Mouse (Mus musculus) CH12.LX (cell line): Measurements from ENCODE around the gene Mbd6. TPM values are rescaled to one million over a fixed set of nuclear protein-coding genes. Genes with fewer than 3 reads are reported as not detected.

Experiments used
- DNase-seq: peaks from one replicate; pipeline ENCODE4 v3.0.0-alpha.2; 2013; ENCODE audit errors: extremely low read depth
- H3K27ac ChIP-seq: 2 replicates; pipeline ENCODE4 v1.5.1; 2012; ENCODE audit warnings: low read depth, mild to moderate bottlenecking, control low read depth, moderate library complexity; ENCODE audit not compliant: insufficient read depth
- H3K27me3 ChIP-seq: replicated peaks from 2 replicates; pipeline ENCODE3; 2012; ENCODE audit warnings: inconsistent platforms
- H3K36me3 ChIP-seq, 2 experiments: replicated peaks in 1 of 2; 2 replicates each; pipeline versions ENCODE3 to v1.6.1; 2012; ENCODE audit warnings: inconsistent platforms in 1 of 2, low read length in 1 of 2, mild to moderate bottlenecking in 1 of 2, mixed read lengths in 1 of 2, moderate library complexity in 1 of 2; ENCODE audit not compliant: control insufficient read depth in 1 of 2, insufficient read depth in 1 of 2
- H3K4me1 ChIP-seq, 2 experiments: 2 replicates each; pipeline ENCODE4 v1.6.1; 2012; ENCODE audit warnings: inconsistent platforms in 1 of 2, moderate library complexity in 1 of 2; ENCODE audit not compliant: insufficient read depth in 2 of 2, control insufficient read depth in 1 of 2
- H3K4me2 ChIP-seq: 2 replicates; pipeline ENCODE4 v1.6.1; 2012; ENCODE audit warnings: low read depth, mild to moderate bottlenecking, control low read depth; ENCODE audit not compliant: poor library complexity, insufficient read depth, severe bottlenecking
- H3K4me3 ChIP-seq, 3 experiments: fragments of 150-350 bp in 1 of 3; sonication (generic) in 1 of 3; replicated peaks in 1 of 3; 2 replicates each; pipeline versions ENCODE3 to v1.5.1; 2011 to 2012; ENCODE audit warnings: low read depth in 2 of 3, low read length in 2 of 3, mild to moderate bottlenecking in 2 of 3, moderate library complexity in 2 of 3, control low read depth in 1 of 3, improper control_type of control experiment in 1 of 3, inconsistent platforms in 1 of 3, mixed read lengths in 1 of 3; ENCODE audit not compliant: poor library complexity in 1 of 3
- H3K79me2 ChIP-seq: replicated peaks from 2 replicates; pipeline ENCODE4 v1.6.1; 2012; ENCODE audit warnings: mild to moderate bottlenecking, moderate library complexity; ENCODE audit not compliant: control insufficient read depth, poor library complexity, insufficient read depth, severe bottlenecking; ENCODE audit errors: extremely low read depth
- H3K9ac ChIP-seq: 2 replicates; pipeline ENCODE4 v1.6.1; 2012; ENCODE audit warnings: low read depth, mild to moderate bottlenecking, control low read depth, moderate library complexity; ENCODE audit not compliant: insufficient read depth
- H3K9me3 ChIP-seq: replicated peaks from 2 replicates; pipeline ENCODE3; 2012; ENCODE audit warnings: low read length, inconsistent platforms, mixed read lengths
- BHLHE40 ChIP-seq: IDR thresholded peaks from 2 replicates; pipeline ENCODE4 v1.6.1; 2011; ENCODE audit warnings: mild to moderate bottlenecking, low read depth, low read length, improper control_type of control experiment
- CHD1 ChIP-seq: IDR thresholded peaks from 2 replicates; pipeline ENCODE4 v1.6.1; 2012; ENCODE audit warnings: low read depth, low read length, improper control_type of control experiment, inconsistent platforms
- CTCF ChIP-seq, 2 experiments: IDR thresholded peaks in 1 of 2; conservative IDR thresholded peaks in 1 of 2; 2 replicates each; pipeline ENCODE4 v1.5.1; 2011 to 2012; ENCODE audit warnings: low read depth in 2 of 2, low read length in 2 of 2, improper control_type of control experiment in 1 of 2, inconsistent platforms in 1 of 2, mild to moderate bottlenecking in 1 of 2, moderate library complexity in 1 of 2
- EP300 ChIP-seq: IDR thresholded peaks from 2 replicates; pipeline ENCODE4 v1.6.1; 2011; ENCODE audit warnings: low read length, improper control_type of control experiment
- ETS1 ChIP-seq: conservative IDR thresholded peaks from 2 replicates; pipeline ENCODE4 v1.6.1; 2012; ENCODE audit warnings: low read depth, mild to moderate bottlenecking, inconsistent platforms, low read length, improper control_type of control experiment, moderate library complexity
- GABPA ChIP-seq: IDR thresholded peaks from 2 replicates; pipeline ENCODE4 v1.6.1; 2012; ENCODE audit warnings: low read depth, low read length, improper control_type of control experiment, inconsistent platforms; ENCODE audit not compliant: insufficient replicate concordance
- HCFC1 ChIP-seq: IDR thresholded peaks from 2 replicates; pipeline ENCODE4 v1.6.1; 2012; ENCODE audit warnings: low read depth, mild to moderate bottlenecking, inconsistent platforms, low read length, improper control_type of control experiment
- JUND ChIP-seq: conservative IDR thresholded peaks from 2 replicates; pipeline ENCODE4 v1.6.1; 2011; ENCODE audit warnings: low read depth, low read length, improper control_type of control experiment
- KAT2A ChIP-seq: IDR thresholded peaks from 2 replicates; pipeline ENCODE4 v1.6.1; 2012; ENCODE audit warnings: low read length, improper control_type of control experiment, inconsistent platforms; ENCODE audit not compliant: insufficient replicate concordance
- MAFK ChIP-seq: IDR thresholded peaks from 2 replicates; pipeline ENCODE4 v1.6.1; 2011; ENCODE audit warnings: low read length, improper control_type of control experiment; ENCODE audit not compliant: insufficient replicate concordance
- MEF2A ChIP-seq: IDR thresholded peaks from 2 replicates; pipeline ENCODE4 v1.6.1; 2014; ENCODE audit warnings: low read depth, mild to moderate bottlenecking, inconsistent platforms, low read length, improper control_type of control experiment, borderline replicate concordance
- MXI1 ChIP-seq: IDR thresholded peaks from 2 replicates; pipeline ENCODE4 v1.6.1; 2011; ENCODE audit warnings: mild to moderate bottlenecking, low read depth, low read length, improper control_type of control experiment
- NELFE ChIP-seq: IDR thresholded peaks from 2 replicates; pipeline ENCODE4 v1.6.1; 2011; ENCODE audit warnings: low read depth, low read length, improper control_type of control experiment
- NRF1 ChIP-seq: IDR thresholded peaks from 2 replicates; pipeline ENCODE4 v1.6.1; 2014; ENCODE audit warnings: low read depth, mild to moderate bottlenecking, inconsistent platforms, low read length, improper control_type of control experiment, moderate library complexity
- PAX5 ChIP-seq: IDR thresholded peaks from 2 replicates; pipeline ENCODE4 v1.6.1; 2012; ENCODE audit warnings: low read length, inconsistent platforms, mixed read lengths
- RAD21 ChIP-seq: IDR thresholded peaks from 2 replicates; pipeline ENCODE4 v1.6.1; 2011; ENCODE audit warnings: low read depth, mild to moderate bottlenecking, low read length, improper control_type of control experiment, moderate library complexity
- RCOR1 ChIP-seq: conservative IDR thresholded peaks from 2 replicates; pipeline ENCODE4 v1.6.1; 2012; ENCODE audit warnings: low read depth, mild to moderate bottlenecking, inconsistent platforms, low read length, improper control_type of control experiment
- SIN3A ChIP-seq: IDR thresholded peaks from 2 replicates; pipeline ENCODE4 v1.6.1; 2012; ENCODE audit warnings: low read length, improper control_type of control experiment, inconsistent platforms
- TCF12 ChIP-seq: IDR thresholded peaks from 2 replicates; pipeline ENCODE4 v1.6.1; 2014; ENCODE audit warnings: low read depth, mild to moderate bottlenecking, inconsistent platforms, low read length, improper control_type of control experiment
- ZNF384 ChIP-seq: IDR thresholded peaks from 2 replicates; pipeline ENCODE4 v1.6.1; 2012; ENCODE audit warnings: low read depth, low read length, improper control_type of control experiment, inconsistent platforms
- dilution Hi-C: fragments of 300-500 bp; cut with MboI; formaldehyde crosslinking; loops from 2 replicates; pipeline ENCODE4 v1.14.3; 2020; ENCODE audit warnings: low sequenced_read_pairs; ENCODE audit not compliant: extremely low pct_unique_long_range_greater_than_20kb, extremely low pct_ligation_motif_present
- in situ Hi-C: fragments of 300-500 bp; cut with MboI; formaldehyde crosslinking; loops from 3 replicates; pipeline ENCODE4 v1.14.3; 2019; ENCODE audit warnings: low sequenced_read_pairs, low pct_ligation_motif_present, low pct_unique_long_range_greater_than_20kb, mixed read lengths
- polyA plus RNA-seq: library from polyadenylated mRNA; unstranded; fragments of >175 nt; gene quantifications from 2 replicates; pipeline ENCODE4 v1.2.1, GENCODE M21; 2012; ENCODE audit warnings: low read depth; ENCODE audit not compliant: insufficient read length
- total RNA-seq, 2 experiments: library from RNA; depleted of rRNA; stranded (reverse); fragments of 300-350 nt in 1 of 2; fragments of >200 nt in 1 of 2; gene quantifications; 2 replicates each; pipeline ENCODE4 v1.2.3; 2012 to 2014

Mbd6 gene
- total and polyA plus RNA-seq, 3 experiments, result 0.74 to 16.5 (median 2.7) TPM

- no peak for TF ChIP-seq GABPA
- no peak for TF ChIP-seq BHLHE40
- no peak for TF ChIP-seq SIN3A
- TF ChIP-seq PAX5, result no peak
- TF ChIP-seq EP300, result no peak
- TF ChIP-seq MXI1, result no peak
- TF ChIP-seq CTCF (conservative IDR thresholded peaks at IDR 0.05 in 1 of 2, IDR thresholded peaks at IDR 0.05 in 1 of 2; ENCODE audit: low read depth in 2 of 2, low read length in 2 of 2), result no peak
- no peak overlapping the region for H3K9ac ChIP-seq
- no peak overlapping the region for H3K27ac ChIP-seq
- dilution Hi-C loops (no loop called here), in situ Hi-C loops (no loop called here)
- peaks cover 89 to 98% of the 10 kb centered on the region in 2 experiments for H3K36me3 ChIP-seq
- H3K4me1 ChIP-seq, result no peaks in the 10 kb centered on the region
- H3K4me2 ChIP-seq, result no peak overlapping the region
- DNase-seq, result no peak
- H3K9me3 ChIP-seq, result no peaks in the 10 kb centered on the region
- no peaks in the 10 kb centered on the region for H3K27me3 ChIP-seq
- peaks cover 10% of the 10 kb centered on the region; the same call in 1 of the 2 replicates for H3K79me2 ChIP-seq
- H3K4me3 ChIP-seq, result no peak overlapping the region
Measured at GRCm38 (mm10) chr10:127303136-127303535, 14.3 kb upstream of the Mbd6 start.

GRCm38 (mm10) chr10:127300361-127300760 is 11.5 kb upstream of the Mbd6 start:
- no peak for TF ChIP-seq RCOR1
- TF ChIP-seq CHD1, result no peak
- no peak for TF ChIP-seq ZNF384
- TF ChIP-seq NRF1, result no peak
- no peak for TF ChIP-seq EP300
- TF ChIP-seq MAFK, result no peak
- no peak for TF ChIP-seq NELFE
- no peak for TF ChIP-seq JUND
- TF ChIP-seq TCF12, result no peak
- no peak for TF ChIP-seq HCFC1
- no peak for TF ChIP-seq RAD21
- TF ChIP-seq ETS1, result no peak
- TF ChIP-seq KAT2A, result no peak
- TF ChIP-seq SIN3A, result no peak
- TF ChIP-seq MEF2A, result no peak
- H3K36me3 ChIP-seq, result peaks cover 87 to 97% of the 10 kb centered on the region in 2 experiments
- H3K9me3 ChIP-seq, result no peaks in the 10 kb centered on the region
- H3K27ac ChIP-seq, result no peak overlapping the region
- H3K27me3 ChIP-seq, result no peaks in the 10 kb centered on the region
- H3K9ac ChIP-seq, result no peak overlapping the region
- peaks cover 6% of the 10 kb centered on the region for H3K79me2 ChIP-seq
- dilution Hi-C loops, result no loop called here
- no peak for DNase-seq
- H3K4me3 ChIP-seq, result no peak overlapping the region
- peaks cover 0 to 7% of the 10 kb centered on the region in 2 experiments; a peak in 1 of 4 replicates for H3K4me1 ChIP-seq
- no peak overlapping the region for H3K4me2 ChIP-seq
- in situ Hi-C loops, result no loop called here
